Mouse (Mus musculus) lung, postnatal 4 days (tissue): ENCODE measurements around the gene Ltbp3.

Source experiments
- DNase-seq, 2 experiments: peaks; one replicate each; pipeline ENCODE4 v3.0.0; 2021

Gene Ltbp3

DNA sequence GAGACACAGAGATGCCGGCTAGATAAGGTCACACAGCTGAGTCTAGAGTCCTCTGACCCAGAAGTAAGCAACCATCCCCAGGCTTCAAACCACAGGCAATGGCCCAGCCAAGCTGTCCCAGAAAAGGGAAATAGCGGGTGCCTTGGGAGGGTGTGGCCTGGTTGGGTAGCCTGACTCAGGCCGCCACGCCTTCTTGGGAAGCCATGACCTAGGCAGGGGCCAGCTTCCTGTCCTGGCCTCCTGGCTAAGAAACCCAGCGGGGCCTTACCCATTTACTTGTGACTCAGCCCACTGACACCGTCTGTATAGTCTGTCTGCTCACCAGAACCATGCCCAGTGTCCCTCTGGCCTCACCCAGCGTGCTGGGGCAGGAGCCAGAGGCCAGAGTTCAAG is 16.2 kb upstream of the Ltbp3 start:
- DNase-seq: peak; percentile 85 to 87

- peak; percentile 49 to 63 for DNase-seq
These were observed 15.5 kb upstream of the Ltbp3 start for GRCm38 (mm10) chr19:5725029-5725707.

DNA sequence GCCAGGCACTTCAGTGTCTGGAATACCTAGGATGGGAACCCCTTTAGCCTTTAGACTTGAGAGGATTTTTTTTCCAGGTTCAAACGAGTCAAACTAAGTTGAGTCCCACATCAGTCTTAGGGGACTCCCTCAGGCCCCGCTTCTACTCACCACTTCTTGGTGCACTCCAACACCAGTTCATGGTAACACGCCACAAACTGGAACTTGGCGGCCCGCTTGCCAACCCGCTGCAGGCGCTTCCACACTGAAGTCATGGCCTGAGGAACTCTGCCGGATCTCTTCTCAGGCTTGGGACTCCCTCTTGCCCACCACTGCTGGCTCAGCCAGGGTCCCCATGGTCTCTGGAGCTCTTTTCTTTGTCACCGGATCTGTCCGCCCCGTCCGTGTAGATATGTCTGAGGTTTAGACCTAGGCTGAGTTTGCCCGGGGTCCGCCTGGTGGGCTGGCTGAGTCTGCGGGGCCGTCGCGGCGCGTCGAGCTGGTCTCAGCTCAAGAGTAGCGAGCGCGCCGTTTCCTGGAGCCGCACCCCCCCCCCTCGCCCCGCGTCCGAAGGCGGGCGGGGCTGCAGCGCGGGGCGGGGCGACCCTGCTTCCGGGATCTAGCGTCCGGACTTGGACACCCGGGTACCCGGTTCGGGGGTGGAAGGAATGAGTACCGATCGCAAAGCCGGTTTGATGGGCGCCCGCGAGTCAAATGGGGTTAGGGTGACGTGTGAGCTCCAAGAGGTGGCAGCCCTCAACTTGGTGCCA is 14.8 kb upstream of the Ltbp3 start, which contains the start of gene Ehbp1l1:
Gene Ehbp1l1, minus strand, starts transcription at position 551 of the 749 bp plus-strand sequence.
- DNase-seq: peak; percentile 85 to 87

- no peak for DNase-seq
These were observed 13.6 kb upstream of the Ltbp3 start for GRCm38 (mm10) chr19:5726961-5727578.

GRCm38 (mm10) chr19:5727701-5728100 is 13.0 kb upstream of the Ltbp3 start:
- peak; percentile 86 to 92 for DNase-seq

- peak; percentile 70 to 75 for DNase-seq
These were observed 11.9 kb upstream of the Ltbp3 start for GRCm38 (mm10) chr19:5728631-5729443.

GRCm38 (mm10) chr19:5729444-5729815 is 11.3 kb upstream of the Ltbp3 start, which contains the start of gene Fam89b:
TSS of gene Fam89b (minus strand) at chr19:5729653.
- DNase-seq: peak; percentile 93

DNA sequence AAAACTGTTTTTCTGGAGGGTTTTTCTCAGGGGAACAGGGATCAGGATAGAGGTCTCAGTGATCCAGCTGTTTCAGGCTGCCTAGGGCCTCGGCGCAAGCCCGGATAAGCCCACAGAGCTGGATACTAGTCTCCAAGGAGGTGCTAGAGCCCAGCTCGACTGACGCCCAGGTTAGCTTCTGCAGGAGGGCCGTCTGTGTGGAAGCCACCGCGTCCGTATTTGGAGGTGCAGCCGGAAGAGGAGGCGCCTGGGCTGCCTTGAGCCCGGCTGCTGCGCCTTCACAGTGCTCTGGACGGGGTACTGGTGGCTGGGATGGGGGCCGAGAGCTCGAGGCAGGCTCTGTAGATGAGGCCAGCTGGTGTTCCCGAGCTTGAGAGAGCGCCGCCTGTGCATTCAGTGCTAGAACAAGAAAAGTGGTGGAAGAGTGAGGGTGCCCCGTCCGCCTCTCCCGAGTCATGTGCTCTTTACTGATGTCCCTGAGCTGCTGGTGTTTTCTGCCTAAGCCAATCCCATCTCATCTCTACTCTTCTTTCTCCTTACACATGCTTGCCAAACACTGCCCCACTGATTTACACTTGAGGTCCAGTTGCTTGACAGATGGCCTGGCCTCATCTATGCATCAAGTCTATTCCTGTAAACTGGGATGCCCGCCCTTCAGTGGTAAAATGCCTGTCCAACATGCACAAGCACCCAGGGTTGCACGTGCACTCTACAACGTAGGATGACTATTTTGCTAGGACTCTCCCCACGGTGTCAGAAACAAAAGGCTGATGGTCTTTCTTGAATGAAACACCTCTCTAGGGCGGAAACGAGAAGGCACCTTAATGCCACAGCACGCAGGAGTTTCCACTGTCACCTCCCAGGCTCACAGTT is 10.2 kb upstream of the Ltbp3 start:
- peak in 1 of 2 experiments; percentile 61 for DNase-seq

- peak; percentile 95 for DNase-seq
These were observed 9.3 kb upstream of the Ltbp3 start for GRCm38 (mm10) chr19:5731264-5731978.

DNA sequence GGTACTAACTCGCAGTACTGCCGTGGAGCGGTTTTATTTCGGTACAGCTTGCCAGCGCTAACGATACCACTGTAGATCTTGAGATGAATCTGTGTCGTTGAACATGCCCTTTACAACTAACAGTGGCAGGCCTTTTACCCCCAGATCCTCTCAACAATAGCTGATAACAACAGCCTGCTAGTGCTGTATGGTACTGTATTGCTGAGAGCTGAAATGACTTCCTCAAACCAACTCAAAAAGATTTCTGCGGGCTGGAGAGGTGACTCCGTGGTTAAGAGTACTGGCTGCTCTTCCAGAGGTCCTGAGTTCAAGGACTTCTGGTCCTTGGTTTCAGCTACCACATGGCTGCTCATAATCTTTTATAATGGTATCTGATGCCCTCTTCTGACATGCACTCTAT is 6.4 kb upstream of the Ltbp3 start:
- no peak for DNase-seq

- DNase-seq: no peak
These were observed 1.3 kb upstream of the Ltbp3 start for GRCm38 (mm10) chr19:5739446-5739845.

DNA sequence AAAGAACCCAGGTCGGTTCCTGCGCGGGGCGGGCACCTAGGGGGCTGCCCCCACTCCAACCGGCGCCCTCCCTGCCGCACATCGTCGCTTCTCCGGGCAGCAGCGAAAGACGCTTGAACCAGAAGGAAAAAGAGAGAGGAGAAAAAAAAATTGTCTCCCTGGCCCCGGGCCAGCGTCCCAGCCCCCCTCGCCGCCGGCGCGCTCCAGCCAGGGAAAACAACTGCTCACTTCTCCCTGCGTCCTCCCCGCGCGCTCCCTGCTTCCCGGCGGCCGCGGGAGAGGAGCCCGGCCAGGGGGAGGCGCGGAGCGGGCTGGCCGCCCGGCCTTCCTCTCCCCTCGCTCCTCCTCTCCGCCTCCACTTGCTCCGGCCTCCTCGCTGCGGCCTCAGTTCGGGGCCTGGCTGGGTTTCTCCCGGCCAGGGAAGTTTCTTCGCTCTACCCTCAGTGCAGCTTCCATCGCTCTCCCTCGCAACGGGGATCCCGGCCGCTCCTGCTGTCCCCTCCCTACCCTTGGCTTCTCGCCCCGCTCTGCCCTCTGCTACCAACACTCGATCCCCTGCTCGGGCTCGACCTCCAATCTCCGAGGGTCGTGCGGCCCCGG is 1.0 kb downstream of the Ltbp3 start:
- DNase-seq: peak; percentile 91 to 96

GRCm38 (mm10) chr19:5742241-5742641 is 1.5 kb downstream of the Ltbp3 start:
- peak in 1 of 2 experiments; percentile 65 for DNase-seq

GRCm38 (mm10) chr19:5743576-5743975 is 2.9 kb downstream of the Ltbp3 start:
- DNase-seq: peak; percentile 61 to 78

DNA sequence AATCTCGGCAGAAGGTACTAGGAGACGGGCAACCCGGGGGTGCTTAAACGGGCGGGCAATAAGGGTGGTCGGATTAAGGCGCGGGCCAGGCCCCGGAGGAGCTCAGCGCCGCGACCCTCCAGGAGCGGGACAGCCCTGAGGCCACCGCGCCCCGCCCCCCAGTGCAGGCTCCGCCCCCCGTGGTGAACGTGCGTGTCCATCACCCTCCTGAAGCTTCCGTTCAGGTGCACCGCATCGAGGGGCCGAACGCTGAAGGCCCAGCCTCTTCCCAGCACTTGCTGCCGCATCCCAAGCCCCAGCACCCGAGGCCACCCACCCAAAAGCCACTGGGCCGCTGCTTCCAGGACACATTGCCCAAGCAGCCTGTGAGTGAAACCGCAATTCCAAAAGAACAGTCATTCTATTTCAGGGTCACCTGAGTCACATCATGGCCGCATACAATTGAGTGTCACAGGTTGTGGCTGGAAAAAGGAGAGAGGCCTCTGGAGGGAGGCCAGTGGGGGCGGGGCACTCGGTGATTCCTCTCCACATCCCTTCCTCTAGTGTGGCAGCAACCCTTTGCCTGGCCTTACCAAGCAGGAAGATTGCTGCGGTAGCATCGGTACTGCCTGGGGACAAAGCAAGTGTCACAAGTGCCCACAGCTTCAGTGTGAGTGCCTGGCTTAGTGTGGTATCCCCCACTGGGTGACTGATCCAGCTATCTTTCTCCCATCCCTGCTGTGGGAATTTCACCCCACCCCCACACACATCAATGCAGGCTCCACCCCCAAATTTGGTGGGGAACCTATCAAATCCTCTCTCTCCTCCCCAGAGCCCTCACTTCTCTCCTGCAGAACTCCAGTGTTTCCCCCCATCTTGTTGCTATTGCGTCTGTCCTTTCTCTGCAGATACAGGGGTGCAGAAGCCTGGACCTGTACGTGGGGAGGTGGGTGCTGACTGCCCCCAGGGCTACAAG is 5.3 kb downstream of the Ltbp3 start:
- no peak for DNase-seq

GRCm38 (mm10) chr19:5746907-5747363 is 6.2 kb downstream of the Ltbp3 start:
- DNase-seq: no peak

- DNase-seq: no peak
These were observed 8.8 kb downstream of the Ltbp3 start for GRCm38 (mm10) chr19:5749476-5749875.

DNA sequence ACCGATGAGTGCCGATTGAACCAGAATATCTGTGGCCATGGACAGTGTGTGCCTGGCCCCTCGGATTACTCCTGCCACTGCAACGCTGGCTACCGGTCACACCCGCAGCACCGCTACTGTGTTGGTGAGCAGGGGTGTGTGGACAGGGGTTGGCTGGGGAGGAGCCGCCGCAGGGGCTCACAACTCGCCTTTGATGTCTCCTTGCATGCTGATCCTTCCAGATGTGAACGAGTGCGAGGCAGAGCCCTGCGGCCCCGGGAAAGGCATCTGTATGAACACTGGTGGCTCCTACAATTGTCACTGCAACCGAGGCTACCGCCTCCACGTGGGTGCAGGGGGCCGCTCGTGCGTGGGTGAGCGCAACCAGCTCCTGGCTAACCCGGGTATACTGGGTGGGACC is 10.2 kb downstream of the Ltbp3 start:
- DNase-seq: no peak

DNA sequence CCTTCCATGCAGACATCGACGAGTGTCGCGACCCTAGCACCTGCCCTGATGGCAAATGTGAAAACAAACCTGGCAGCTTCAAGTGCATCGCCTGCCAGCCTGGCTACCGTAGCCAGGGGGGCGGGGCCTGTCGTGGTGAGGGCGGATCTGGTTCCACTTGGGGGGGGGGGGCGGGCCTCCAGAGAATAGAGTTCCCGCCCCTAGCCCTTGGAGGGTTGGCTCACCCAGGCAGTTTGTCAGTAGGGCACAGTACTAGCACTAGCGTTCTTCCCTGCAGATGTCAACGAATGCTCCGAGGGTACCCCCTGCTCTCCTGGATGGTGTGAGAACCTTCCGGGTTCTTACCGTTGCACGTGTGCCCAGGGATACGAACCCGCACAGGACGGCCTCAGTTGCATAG is 11.0 kb downstream of the Ltbp3 start:
- peak; percentile 62 to 70 for DNase-seq
